ENCODE assay signal across 9 mouse cellular contexts in the genomic region with DNA sequence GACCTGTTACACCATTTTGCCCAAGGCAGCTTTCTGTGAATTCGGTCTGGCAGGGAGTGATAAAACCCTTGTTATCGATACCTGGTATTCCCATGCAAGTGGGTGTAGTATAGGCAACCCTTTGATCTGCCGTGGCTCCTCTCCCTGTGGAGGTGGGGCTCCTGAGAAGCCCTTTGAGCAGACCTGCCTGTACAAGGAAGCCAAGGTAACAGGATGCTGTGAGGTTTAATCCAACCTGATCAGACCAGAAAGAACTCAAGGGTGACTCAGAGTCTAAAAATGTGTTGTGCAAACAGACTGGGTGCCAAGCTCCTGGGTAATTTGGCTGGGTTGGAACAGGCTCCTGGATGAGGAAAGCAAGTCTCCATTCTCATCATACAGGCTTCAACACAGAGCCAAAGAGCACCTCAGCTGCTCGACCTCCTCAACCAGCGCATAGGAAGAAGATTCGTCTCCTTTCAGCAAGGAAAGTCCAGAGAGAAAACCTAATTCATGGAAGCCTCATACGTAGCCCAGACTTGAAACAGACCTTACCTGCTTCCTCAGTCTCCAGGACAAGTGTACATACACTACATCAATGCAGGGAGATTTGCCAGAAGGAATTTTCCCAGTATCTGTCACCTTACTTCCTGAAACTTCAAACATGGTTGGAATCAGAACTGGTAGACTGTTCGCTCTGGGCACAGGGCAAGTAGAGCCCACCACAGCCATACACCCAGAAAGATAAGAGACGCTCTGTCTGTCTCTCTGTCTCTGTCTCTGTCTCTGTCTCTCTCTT. TPM values are rescaled to one million over a fixed set of nuclear protein-coding genes. Genes with fewer than 3 reads are reported as not detected.
DNase-seq lines count a peak whose midpoint lies in the region; ATAC-seq and TF ChIP-seq lines count a peak whose summit lies in the region.
"Had no signal": no experiment of that assay in that cellular context is flagged by ENCODE, and none has a peak within 500 bp of the region (broad histone marks: within the 10 kb centered on the region; RNA-seq: fewer than 3 reads in every experiment).

No protein-coding gene starts in this region.

- H3K4me2 ChIP-seq in kidney, embryonic 16.5 days (replicated peaks; ENCODE audit: low read depth, low read length): no peak overlapping the region
- H3K4me2 ChIP-seq in embryonic facial prominence, embryonic 14.5 days (ENCODE audit: low read depth, low read length): no peak overlapping the region
- H3K4me2 ChIP-seq in limb, embryonic 15.5 days: no peak overlapping the region
- no peak overlapping the region for H3K4me2 ChIP-seq in stomach, postnatal 0 days (replicated peaks; ENCODE audit: low read depth)
- no peak overlapping the region for H3K4me2 ChIP-seq in hindbrain, embryonic 12.5 days (replicated peaks)

- no peak for TF ChIP-seq EP300 in stomach, postnatal 0 days (optimal IDR thresholded peaks at IDR 0.05)

- no peak for ATAC-seq in kidney, embryonic 16.5 days (ENCODE audit: low FRiP score, low TSS enrichment)
- peak; percentile 95 for ATAC-seq in embryonic facial prominence, embryonic 14.5 days (ENCODE audit: low read depth)
- peak; percentile 56 for ATAC-seq in limb, embryonic 15.5 days (ENCODE audit: insufficient number of reproducible peaks, low FRiP score, low TSS enrichment, low read depth)
- ATAC-seq in stomach, postnatal 0 days (ENCODE audit: low FRiP score, low TSS enrichment): peak; percentile 97
- no peak for ATAC-seq in hindbrain, embryonic 12.5 days (ENCODE audit: low FRiP score)

- no peak overlapping the region for H3K4me3 ChIP-seq in kidney, embryonic 16.5 days (ENCODE audit: low read length)
- H3K4me3 ChIP-seq in embryonic facial prominence, embryonic 14.5 days (ENCODE audit: low read depth, low read length): no peak overlapping the region
- no peak overlapping the region for H3K4me3 ChIP-seq in limb, embryonic 15.5 days
- no peak overlapping the region for H3K4me3 ChIP-seq in stomach, postnatal 0 days (ENCODE audit: low read depth, low read length)
- no peak overlapping the region for H3K4me3 ChIP-seq in hindbrain, embryonic 12.5 days
- H3K4me3 ChIP-seq: erythroblast, embryonic 14.5 days had no signal

- no peak for TF ChIP-seq CTCF in stomach, postnatal 0 days (IDR thresholded peaks at IDR 0.05; ENCODE audit: low read depth)

- DNase-seq in kidney, adult 11 months: peak; percentile 37
- peak; percentile 88 for DNase-seq in embryonic facial prominence, embryonic 14.5 days (ENCODE audit: low spot score)
- DNase-seq in stomach, postnatal 0 days (ENCODE audit: low spot score): peak; percentile 80
- no peak for DNase-seq in thymus, postnatal 36 days
- no peak for DNase-seq in adrenal gland, adult (ENCODE audit: inconsistent age in 2 of 2, low spot score in 1 of 2)

- WGBS in kidney, embryonic 16.5 days: 66% methylated on average over 9 of the region's 9 CpGs
- WGBS in embryonic facial prominence, embryonic 14.5 days: 67% methylated on average over 9 of the region's 9 CpGs
- 54% methylated on average over 9 of the region's 9 CpGs for WGBS in limb, embryonic 15.5 days
- 47% methylated on average over 9 of the region's 9 CpGs for WGBS in stomach, postnatal 0 days
- 89% methylated on average over 9 of the region's 9 CpGs for WGBS in hindbrain, embryonic 12.5 days

- no peak overlapping the region for H3K27ac ChIP-seq in kidney, embryonic 16.5 days (ENCODE audit: low read length)
- peak overlapping the region; percentile 52 for H3K27ac ChIP-seq in embryonic facial prominence, embryonic 14.5 days (replicated peaks; ENCODE audit: low read depth, low read length)
- peak overlapping the region; percentile 63 for H3K27ac ChIP-seq in limb, embryonic 15.5 days
- H3K27ac ChIP-seq in stomach, postnatal 0 days (replicated peaks): peak overlapping the region; percentile 87
- H3K27ac ChIP-seq in hindbrain, embryonic 12.5 days: no peak overlapping the region

- H3K27me3 ChIP-seq in kidney, embryonic 16.5 days (ENCODE audit: insufficient read depth, low read length): no peaks in the 10 kb centered on the region
- no peaks in the 10 kb centered on the region for H3K27me3 ChIP-seq in embryonic facial prominence, embryonic 14.5 days (replicated peaks; ENCODE audit: control insufficient read depth, insufficient read depth, low read length)
- H3K27me3 ChIP-seq in limb, embryonic 15.5 days: no peaks in the 10 kb centered on the region
- no peaks in the 10 kb centered on the region for H3K27me3 ChIP-seq in stomach, postnatal 0 days (ENCODE audit: control insufficient read depth, insufficient read depth, low read length)
- H3K27me3 ChIP-seq in hindbrain, embryonic 12.5 days: no peaks in the 10 kb centered on the region

- no peaks in the 10 kb centered on the region for H3K36me3 ChIP-seq in kidney, embryonic 16.5 days (ENCODE audit: insufficient read depth, low read length)
- no peaks in the 10 kb centered on the region for H3K36me3 ChIP-seq in embryonic facial prominence, embryonic 14.5 days (ENCODE audit: control insufficient read depth, insufficient read depth, low read length)
- H3K36me3 ChIP-seq in limb, embryonic 15.5 days: no peaks in the 10 kb centered on the region
- no peaks in the 10 kb centered on the region for H3K36me3 ChIP-seq in stomach, postnatal 0 days (ENCODE audit: control insufficient read depth, insufficient read depth, low read length)
- H3K36me3 ChIP-seq in hindbrain, embryonic 12.5 days: no peaks in the 10 kb centered on the region

- H3K4me1 ChIP-seq in kidney, embryonic 16.5 days (ENCODE audit: insufficient read depth, low read length): no peaks in the 10 kb centered on the region
- H3K4me1 ChIP-seq in embryonic facial prominence, embryonic 14.5 days (ENCODE audit: control insufficient read depth, insufficient read depth, low read length): no peaks in the 10 kb centered on the region
- H3K4me1 ChIP-seq in limb, embryonic 15.5 days: 0 out of 2 replicates have a peak, but pooled peaks cover 4% of the 10 kb centered on the region
- no peaks in the 10 kb centered on the region for H3K4me1 ChIP-seq in stomach, postnatal 0 days (replicated peaks; ENCODE audit: control insufficient read depth, insufficient read depth)
- H3K4me1 ChIP-seq in hindbrain, embryonic 12.5 days: no peaks in the 10 kb centered on the region

- no peak overlapping the region for H3K9ac ChIP-seq in kidney, embryonic 16.5 days (replicated peaks; ENCODE audit: low read length)
- H3K9ac ChIP-seq in embryonic facial prominence, embryonic 14.5 days (ENCODE audit: low read depth, low read length): no peak overlapping the region
- no peak overlapping the region for H3K9ac ChIP-seq in limb, embryonic 15.5 days
- H3K9ac ChIP-seq in stomach, postnatal 0 days (ENCODE audit: low read length): no peak overlapping the region
- H3K9ac ChIP-seq in hindbrain, embryonic 12.5 days: no peak overlapping the region

- H3K9me3 ChIP-seq in kidney, embryonic 16.5 days (ENCODE audit: low read length): no peaks in the 10 kb centered on the region
- no peaks in the 10 kb centered on the region for H3K9me3 ChIP-seq in embryonic facial prominence, embryonic 14.5 days (ENCODE audit: control insufficient read depth, low read length)
- no peaks in the 10 kb centered on the region for H3K9me3 ChIP-seq in limb, embryonic 15.5 days
- H3K9me3 ChIP-seq in stomach, postnatal 0 days (ENCODE audit: control insufficient read depth, low read length): no peaks in the 10 kb centered on the region
- H3K9me3 ChIP-seq in hindbrain, embryonic 12.5 days (replicated peaks): no peaks in the 10 kb centered on the region

RNA-seq across cellular contexts. Expression of a gene that starts 29.5 kb away (rescaled TPM):
- polyA plus RNA-seq in kidney, embryonic 16.5 days (2015; fragmentation: Nextera tagmentation; extraction: Ambion mirVana): 7.6 and 7.9 TPM in 2 replicates
- 7.4 and 8.0 TPM in 2 replicates for polyA plus RNA-seq in embryonic facial prominence, embryonic 14.5 days (2014; fragmentation: Nextera tagmentation; extraction: Ambion mirVana)
- polyA plus RNA-seq in limb, embryonic 15.5 days (2015; fragmentation: Nextera tagmentation; extraction: Ambion mirVana): 5.6 TPM in 2 replicates
- 6.6 and 7.3 TPM in 2 replicates for polyA plus RNA-seq in stomach, postnatal 0 days (2015; fragmentation: Nextera tagmentation; extraction: Ambion mirVana)
- polyA plus RNA-seq in hindbrain, embryonic 12.5 days (2016; fragmentation: Nextera tagmentation; extraction: Ambion mirVana): 16.5 and 18.9 TPM in 2 replicates
- polyA plus RNA-seq: erythroblast, embryonic 14.5 days had no signal

RNA-seq across cellular contexts. Expression of a gene that starts 29.9 kb away (rescaled TPM):
- polyA plus RNA-seq in kidney, embryonic 16.5 days (2015; fragmentation: Nextera tagmentation; extraction: Ambion mirVana): 0.29 TPM in 1 of 2 replicates, not detected in the other
- 1.9 and 3.3 TPM in 2 replicates for polyA plus RNA-seq in embryonic facial prominence, embryonic 14.5 days (2014; fragmentation: Nextera tagmentation; extraction: Ambion mirVana)
- polyA plus RNA-seq in limb, embryonic 15.5 days (2015; fragmentation: Nextera tagmentation; extraction: Ambion mirVana): 0.65 and 0.77 TPM in 2 replicates
- polyA plus RNA-seq in stomach, postnatal 0 days (2015; fragmentation: Nextera tagmentation; extraction: Ambion mirVana): 2.5 and 2.8 TPM in 2 replicates
- polyA plus RNA-seq in hindbrain, embryonic 12.5 days (2016; fragmentation: Nextera tagmentation; extraction: Ambion mirVana): 3.9 and 5.0 TPM in 2 replicates
- polyA plus RNA-seq: erythroblast, embryonic 14.5 days had no signal

Comparison
In these comparisons a context has a peak if more than half of its experiments do, and no peak if none do; other contexts are left out.
1. DNase-seq: peak in kidney, adult 11 months (single experiment), embryonic facial prominence, embryonic 14.5 days (single experiment) and stomach, postnatal 0 days (single experiment); none in thymus, postnatal 36 days (0 of 2) and adrenal gland, adult (0 of 2).
2. ATAC-seq: peak in embryonic facial prominence, embryonic 14.5 days (single experiment), limb, embryonic 15.5 days (single experiment) and stomach, postnatal 0 days (single experiment); none in kidney, embryonic 16.5 days (single experiment) and hindbrain, embryonic 12.5 days (single experiment).
3. H3K27ac ChIP-seq: peak in embryonic facial prominence, embryonic 14.5 days (single experiment), limb, embryonic 15.5 days (single experiment) and stomach, postnatal 0 days (single experiment); none in kidney, embryonic 16.5 days (single experiment) and hindbrain, embryonic 12.5 days (single experiment).